Mouse (Mus musculus) heart, postnatal 14 days (tissue): Measurements from ENCODE around the gene Marveld3. TPM values are rescaled to one million over a fixed set of nuclear protein-coding genes. Genes with fewer than 3 reads are reported as not detected.

Experiments used
- DNase-seq, 2 experiments: peaks; one replicate each; pipeline ENCODE4 v3.0.0; 2021 to 2022
- intact Hi-C: fragments of 180-260 bp; cut with DNase I; formaldehyde crosslinking; loops from one replicate; pipeline ENCODE4 v1.15.1; 2025
- total RNA-seq, 2 experiments: library from RNA; stranded (reverse); gene quantifications; 2 replicates each; pipeline ENCODE4 v1.2.3; 2021

Marveld3 gene
- total RNA-seq, 2 experiments from 2014 or later = 0.29 to 0.31 TPM

DNA sequence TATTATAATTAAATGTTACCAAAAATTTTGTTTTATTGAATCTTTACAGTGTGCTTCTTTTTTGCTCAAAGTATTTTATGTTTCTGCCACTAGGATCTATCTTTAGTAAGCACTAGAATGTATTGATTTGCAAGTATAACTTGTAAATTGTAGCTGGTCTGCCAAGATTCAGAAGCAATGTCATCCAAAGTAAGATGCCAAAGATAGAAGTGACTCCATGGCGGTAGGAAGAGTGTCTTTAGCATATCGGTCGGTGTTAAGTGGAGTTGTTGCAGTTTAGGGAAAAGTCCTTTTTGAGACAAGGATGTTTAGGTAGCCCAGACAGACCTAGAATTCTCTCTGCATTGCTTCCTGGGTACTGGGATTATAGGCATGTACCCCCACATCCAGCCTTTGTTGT, 55.1 kb downstream of the Marveld3 start:
- intact Hi-C loops = no loop called here
- no peak for DNase-seq

GRCm38 (mm10) chr8:109904928-109905668, 56.9 kb downstream of the Marveld3 start:
- intact Hi-C loops = no loop called here
- no peak for DNase-seq

DNA sequence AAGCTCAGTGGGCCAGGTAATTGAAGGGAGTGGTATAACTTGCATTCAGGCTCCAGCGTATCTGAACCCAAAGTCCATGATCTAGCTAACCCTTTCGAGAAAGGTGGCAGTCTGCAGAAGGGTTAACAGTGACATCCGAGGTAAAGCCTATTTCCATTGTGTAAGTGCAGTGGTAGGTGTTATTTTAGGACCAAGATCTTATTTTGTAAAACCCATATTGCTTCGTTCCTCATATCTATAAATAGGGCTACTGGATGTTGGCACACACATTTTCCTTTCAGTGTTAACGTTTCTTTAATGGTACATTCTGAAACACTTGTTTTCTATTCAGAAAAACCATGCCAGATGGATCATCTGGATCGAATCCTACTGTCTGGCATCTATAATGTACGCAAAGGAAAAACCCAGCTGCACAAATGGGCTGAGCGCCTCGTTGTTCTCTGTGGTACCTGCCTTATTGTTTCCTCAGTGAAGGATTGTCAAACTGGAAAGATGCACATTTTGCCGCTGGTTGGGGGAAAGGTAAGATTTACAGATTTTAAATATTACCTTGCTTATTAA, 58.0 kb downstream of the Marveld3 start:
- DNase-seq = no peak
- intact Hi-C loops = no loop called here

GRCm38 (mm10) chr8:109902379-109902778, 59.6 kb downstream of the Marveld3 start:
- DNase-seq = no peak
- intact Hi-C loops = no loop called here

Other genes with a start within 250 kb of the Marveld3 start
- gene Atxn1l, start 224.5 kb downstream of the Marveld3 start, total RNA-seq = 10 to 100 TPM; 24.1 to 28.0 TPM
- gene Ap1g1, start 183.6 kb downstream of the Marveld3 start, total RNA-seq = 10 to 100 TPM; 43.0 to 45.3 TPM
- gene Phlpp2, start 93.7 kb downstream of the Marveld3 start, total RNA-seq = 1 to 10 TPM; 4.9 to 6.4 TPM
- 1 to 10 TPM; 1.3 to 1.6 TPM for gene Tat, start 28.2 kb upstream of the Marveld3 start, total RNA-seq
- 1 to 10 TPM; 4.4 to 5.4 TPM for gene Chst4, start 77.5 kb upstream of the Marveld3 start, total RNA-seq
- 1 to 10 TPM; 8.0 to 8.7 TPM for gene Zfp612, start 117.5 kb upstream of the Marveld3 start, total RNA-seq
- not detected for gene Gm21964, start 139.0 kb upstream of the Marveld3 start, total RNA-seq
- gene Gm17720, start 140.6 kb upstream of the Marveld3 start, total RNA-seq = not detected
- gene Calb2, start 206.0 kb upstream of the Marveld3 start, total RNA-seq = not detected